Mouse (Mus musculus) adrenal gland, postnatal 10 days (tissue): ENCODE measurements around the gene Tma7. TPM values are rescaled to one million over a fixed set of nuclear protein-coding genes. Genes with fewer than 3 reads are reported as not detected.

Experiments
- DNase-seq: peaks from one replicate; pipeline ENCODE4 v3.0.0; 2021; ENCODE audit warnings: mixed read lengths
- long read RNA-seq, 2 experiments: library from polyadenylated mRNA; stranded (forward); transcript quantifications; one replicate each; pipeline ENCODE4 v2.0.0; 2021
- total RNA-seq, 2 experiments: library from RNA; stranded (reverse); gene quantifications; 2 replicates each; pipeline ENCODE4 v1.2.3; 2021

The Tma7 gene
- total RNA-seq = 100 to 1,000 TPM; 336 to 351 TPM
- long read RNA-seq, experiment 1, transcript Tma7-201 (4 exons, 944 nt) = major isoform, 165 of 175 reads
- long read RNA-seq, experiment 1, partial matches to known transcripts = 8 of 175 reads
- long read RNA-seq, experiment 1, other reads (novel, unspliced or antisense) = 2 of 175 reads
- long read RNA-seq, experiment 2, transcript Tma7-201 (4 exons, 944 nt) = major isoform, 156 of 160 reads
- long read RNA-seq, experiment 2, partial matches to known transcripts = 3 of 160 reads
- long read RNA-seq, experiment 2, other reads (novel, unspliced or antisense) = 1 of 160 reads

GRCm38 (mm10) chr9:109082124-109082800 lies at the start of gene Tma7, which contains the start of gene Ccdc51:
Tma7 (minus strand) TSS chr9:109082587.
Ccdc51 (plus strand) TSS chr9:109082493.
- DNase-seq = peak; percentile 89

- no peak for DNase-seq
Measured at GRCm38 (mm10) chr9:109130076-109130475, 47.7 kb upstream of the Tma7 start.

- peak; percentile 72 for DNase-seq
Measured at GRCm38 (mm10) chr9:109128211-109128610, 45.8 kb upstream of the Tma7 start.

- no peak for DNase-seq
Measured at GRCm38 (mm10) chr9:109127076-109127475, 44.7 kb upstream of the Tma7 start.

GRCm38 (mm10) chr9:109125481-109125880 lies 43.1 kb upstream of the Tma7 start:
- no peak for DNase-seq

GRCm38 (mm10) chr9:109125043-109125442 lies 42.7 kb upstream of the Tma7 start:
- DNase-seq = no peak

- no peak for DNase-seq
Measured at GRCm38 (mm10) chr9:109124164-109124563, 41.8 kb upstream of the Tma7 start.

GRCm38 (mm10) chr9:109123266-109123665 lies 40.9 kb upstream of the Tma7 start:
- no peak for DNase-seq

GRCm38 (mm10) chr9:109122553-109123085 lies 40.2 kb upstream of the Tma7 start:
- no peak for DNase-seq

- DNase-seq = no peak
Measured at GRCm38 (mm10) chr9:109120956-109121355, 38.6 kb upstream of the Tma7 start.

GRCm38 (mm10) chr9:109119571-109119970 lies 37.2 kb upstream of the Tma7 start:
- no peak for DNase-seq

- no peak for DNase-seq
Measured at GRCm38 (mm10) chr9:109118106-109118505, 35.7 kb upstream of the Tma7 start.

GRCm38 (mm10) chr9:109116205-109116604 lies 33.8 kb upstream of the Tma7 start:
- DNase-seq = peak; percentile 71

- DNase-seq = peak; percentile 15
Measured at GRCm38 (mm10) chr9:109114871-109115270, 32.5 kb upstream of the Tma7 start.

- DNase-seq = peak; percentile 6
Measured at GRCm38 (mm10) chr9:109114276-109114675, 31.9 kb upstream of the Tma7 start.

- DNase-seq = peak; percentile 2
Measured at GRCm38 (mm10) chr9:109113331-109113730, 30.9 kb upstream of the Tma7 start.

- peak; percentile 3 for DNase-seq
Measured at GRCm38 (mm10) chr9:109111591-109111990, 29.2 kb upstream of the Tma7 start.

GRCm38 (mm10) chr9:109111101-109111500 lies 28.7 kb upstream of the Tma7 start:
- DNase-seq = no peak

GRCm38 (mm10) chr9:109110240-109110639 lies 27.9 kb upstream of the Tma7 start:
- DNase-seq = no peak

- no peak for DNase-seq
Measured at GRCm38 (mm10) chr9:109107341-109107740, 25.0 kb upstream of the Tma7 start.

GRCm38 (mm10) chr9:109105648-109106047 lies 23.3 kb upstream of the Tma7 start:
- DNase-seq = no peak

GRCm38 (mm10) chr9:109105011-109105410 lies 22.6 kb upstream of the Tma7 start:
- peak; percentile 80 for DNase-seq

GRCm38 (mm10) chr9:109104083-109104482 lies 21.7 kb upstream of the Tma7 start:
- DNase-seq = no peak
